Mouse (Mus musculus) cerebellum, adult 8-10 months (tissue): Measurements from ENCODE around the gene Ap3b1.

Experiments
- DNase-seq: peaks from one replicate; pipeline ENCODE4 v3.0.0; 2022

Gene Ap3b1

DNA sequence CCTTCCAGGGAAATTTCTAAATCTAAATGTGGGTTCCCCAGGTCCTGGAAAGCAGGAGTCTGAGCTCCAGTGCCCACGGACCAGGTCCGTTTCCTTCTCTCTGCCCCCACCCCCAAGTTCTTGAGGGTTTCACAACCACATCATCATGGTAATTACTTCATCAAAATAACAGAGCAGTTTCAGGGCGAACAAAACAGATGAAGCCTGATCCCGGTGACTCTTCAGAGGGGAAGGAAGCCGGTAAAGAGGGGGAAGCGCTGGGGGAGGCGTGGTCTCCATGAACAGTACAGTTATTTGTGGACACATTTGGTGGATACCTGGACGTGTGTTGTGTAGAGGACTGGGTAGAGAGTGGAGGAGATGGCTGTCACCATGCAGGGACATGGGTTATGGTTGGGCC lies 241.0 kb downstream of the Ap3b1 start:
- no peak for DNase-seq

DNA sequence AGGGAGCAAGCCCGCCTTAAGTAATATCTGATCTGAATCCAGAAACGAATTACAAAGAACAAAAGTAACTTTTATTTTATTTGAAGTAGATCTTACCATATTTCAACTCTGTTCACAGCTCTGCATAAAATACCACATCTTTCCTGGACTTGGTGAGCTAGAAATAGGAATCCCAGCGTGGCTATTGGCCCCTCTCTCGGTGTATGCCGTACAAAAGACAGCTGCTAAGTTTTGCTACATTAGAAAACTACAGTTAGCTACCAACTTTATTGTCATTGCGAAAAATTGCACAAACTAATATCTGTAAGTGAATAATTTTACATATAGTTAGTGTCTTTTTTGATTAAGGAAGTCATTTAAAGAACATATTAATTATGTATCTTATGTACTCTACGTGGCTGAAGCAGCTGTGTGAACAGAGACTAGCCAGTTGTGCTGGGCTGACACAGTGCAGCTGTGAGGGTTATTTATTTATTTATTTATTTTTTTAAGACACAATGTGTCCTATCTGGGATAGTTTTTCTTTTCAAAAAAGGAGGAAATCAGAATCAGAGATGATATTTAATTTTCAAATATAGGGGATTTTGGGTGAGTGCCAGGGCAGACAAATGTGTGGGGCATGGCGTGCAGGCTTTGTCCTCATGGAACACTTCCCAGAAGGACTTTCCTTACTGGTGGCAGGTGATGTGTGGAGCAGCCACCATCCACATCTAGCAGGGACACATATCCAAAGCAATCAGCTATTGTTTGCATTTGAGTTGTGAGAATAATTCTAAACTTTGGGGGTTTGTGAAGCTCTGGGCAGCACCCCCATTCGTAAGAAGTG lies 248.5 kb downstream of the Ap3b1 start:
- DNase-seq: no peak

DNA sequence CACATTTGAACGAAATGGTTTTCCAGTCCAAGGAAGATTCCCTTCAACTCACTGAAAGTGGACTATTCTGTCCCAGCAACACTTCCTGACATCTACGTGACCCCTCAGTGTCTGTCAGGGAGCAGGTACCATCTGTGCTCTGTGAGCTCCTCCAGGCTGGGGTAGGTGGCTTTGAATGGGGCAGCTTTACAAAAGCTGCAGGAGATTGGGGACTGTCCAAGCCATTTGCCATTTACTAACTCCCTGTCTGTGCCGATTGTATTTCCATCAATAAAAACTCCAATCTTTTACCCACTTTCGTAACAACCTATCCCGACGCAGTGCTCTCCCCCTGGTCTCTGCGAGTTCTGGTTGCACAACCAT lies 249.1 kb downstream of the Ap3b1 start:
- DNase-seq: no peak

DNA sequence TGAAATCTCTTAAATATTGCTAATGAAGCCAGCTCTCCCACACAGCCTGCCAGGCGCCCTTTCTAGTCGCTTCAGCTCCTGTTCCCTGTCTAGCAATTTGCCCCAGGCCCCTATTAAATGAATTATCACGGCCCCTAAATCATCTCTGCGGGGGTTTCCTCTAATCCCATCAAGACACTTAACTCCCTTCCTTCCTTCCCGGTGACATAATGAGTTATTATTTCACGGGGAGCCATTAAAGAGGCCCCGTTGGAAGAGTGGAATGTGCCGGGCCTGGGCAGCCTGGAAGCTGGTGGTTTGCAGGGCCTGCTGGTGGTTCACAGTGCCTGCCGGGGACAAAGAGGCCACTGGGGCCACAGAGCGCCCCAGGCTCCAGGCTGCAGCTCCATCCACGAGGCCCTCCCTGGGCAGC lies 249.7 kb downstream of the Ap3b1 start:
- no peak for DNase-seq

DNA sequence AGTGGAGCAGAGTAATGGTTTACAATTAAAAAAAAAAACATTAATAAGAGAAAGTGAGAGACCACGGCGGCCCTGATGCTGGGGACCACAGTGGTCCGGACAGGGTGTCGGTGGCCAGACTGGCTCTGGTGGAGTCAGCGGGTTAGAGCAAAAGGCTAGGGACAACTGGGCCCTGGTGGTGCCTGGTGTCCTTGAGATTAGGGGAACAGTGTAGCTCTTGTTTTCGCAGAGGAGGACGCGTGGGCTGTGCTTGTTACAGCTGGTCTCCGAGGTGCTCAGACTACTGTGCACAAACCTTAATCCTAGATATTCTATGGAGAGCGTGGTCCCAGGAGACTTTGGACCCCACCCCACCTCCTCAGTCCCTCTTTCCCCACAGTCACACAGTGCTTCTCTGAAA lies 250.2 kb downstream of the Ap3b1 start:
- DNase-seq: no peak
